Mouse (Mus musculus) limb, embryonic 12.5 days (tissue): ENCODE measurements around the gene Ell. TPM values are rescaled to one million over a fixed set of nuclear protein-coding genes. Genes with fewer than 3 reads are reported as not detected.
"Not testable (repeated sequence)": the region's sequence is repeated elsewhere in the genome, so short reads cannot be mapped to it uniquely, and the experiment has no call there.

ENCODE experiments used
- ATAC-seq: fragments of 200-750 bp; cut with Nextera tagmentation; 2 replicates; pipeline ENCODE4 v1.8.0; 2017; ENCODE audit warnings: low read depth, moderate TSS enrichment; ENCODE audit not compliant: insufficient number of reproducible peaks, insufficient read depth, low FRiP score, low TSS enrichment
- H3K27ac ChIP-seq: fragments of 300-500 bp; sonication (generic); 2 replicates; pipeline ENCODE4 v1.5.1; 2016; ENCODE audit warnings: mild to moderate bottlenecking, moderate library complexity
- H3K27me3 ChIP-seq: fragments of 300-500 bp; sonication (generic); 2 replicates; pipeline ENCODE4 v1.6.1; 2016; ENCODE audit warnings: mild to moderate bottlenecking, moderate library complexity
- H3K36me3 ChIP-seq: fragments of 300-500 bp; sonication (generic); 2 replicates; pipeline ENCODE4 v1.6.1; 2016; ENCODE audit warnings: mild to moderate bottlenecking, moderate library complexity
- H3K4me1 ChIP-seq: fragments of 300-500 bp; sonication (generic); replicated peaks from 2 replicates; pipeline ENCODE4 v1.6.1; 2016
- H3K4me2 ChIP-seq: fragments of 300-500 bp; sonication (generic); 2 replicates; pipeline ENCODE4 v1.6.1; 2016; ENCODE audit warnings: mild to moderate bottlenecking, moderate library complexity
- H3K4me3 ChIP-seq: fragments of 300-500 bp; sonication (generic); replicated peaks from 2 replicates; pipeline ENCODE4 v1.5.1; 2016; ENCODE audit warnings: mild to moderate bottlenecking
- H3K9ac ChIP-seq: fragments of 300-500 bp; sonication (generic); replicated peaks from 2 replicates; pipeline ENCODE4 v1.6.1; 2016; ENCODE audit warnings: mild to moderate bottlenecking, moderate library complexity
- H3K9me3 ChIP-seq: fragments of 300-500 bp; sonication (generic); 2 replicates; pipeline ENCODE4 v1.6.1; 2016; ENCODE audit warnings: mild to moderate bottlenecking, moderate library complexity
- WGBS: fragments of 180-500 bp; shearing (Covaris S2); methylation state at CpG from one replicate; pipeline ENCODE4 v1.1.7; 2016; 5-methylcytosine and 5-hydroxymethylcytosine counted together
- polyA plus RNA-seq: library from polyadenylated mRNA; unstranded; fragments of >200 nt; fragmentation: Nextera tagmentation; extraction: Ambion mirVana; gene quantifications from 2 replicates; pipeline ENCODE4 v1.2.1, GENCODE M21; 2016

The Ell gene
- polyA plus RNA-seq, 1 experiment from 2014 or later, result 18.7 TPM

- 12% methylated on average over 25 of the region's 25 CpGs for WGBS
- Histone ChIP-seq H3K4me3 (peak overlapping the region; percentile 99), H3K4me1 (peaks cover 29% of the 10 kb centered on the region), H3K9me3 (no peaks in the 10 kb centered on the region), H3K4me2 (peak overlapping the region; percentile 99), H3K27ac (peak overlapping the region; percentile 96), H3K27me3 (no peaks in the 10 kb centered on the region), H3K36me3 (peaks cover 48% of the 10 kb centered on the region), H3K9ac (peak overlapping the region; percentile 97)
- no peak for ATAC-seq
Observed at GRCm38 (mm10) chr8:70509281-70509952, 29.8 kb upstream of the Ell start.

GRCm38 (mm10) chr8:70510228-70510915, 28.9 kb upstream of the Ell start, which contains the start of gene Uba52:
Gene Uba52, minus strand, starts transcription at chr8:70510801.
- H3K4me2 ChIP-seq, result peak within 1 kb of the TSS; percentile 99
- ATAC-seq, result peak; percentile 62
- 1% methylated on average over 74 of the region's 74 CpGs for WGBS
- H3K27me3 ChIP-seq, result no peaks in the 10 kb centered on the region
- H3K9ac ChIP-seq, result peak within 1 kb of the TSS; percentile 97
- peaks cover 19% of the 10 kb centered on the region for H3K4me1 ChIP-seq
- peak within 1 kb of the TSS; percentile 99 for H3K4me3 ChIP-seq
- H3K36me3 ChIP-seq, result peaks cover 52% of the 10 kb centered on the region
- H3K27ac ChIP-seq, result peak within 1 kb of the TSS; percentile 96
- no peaks in the 10 kb centered on the region for H3K9me3 ChIP-seq

DNA sequence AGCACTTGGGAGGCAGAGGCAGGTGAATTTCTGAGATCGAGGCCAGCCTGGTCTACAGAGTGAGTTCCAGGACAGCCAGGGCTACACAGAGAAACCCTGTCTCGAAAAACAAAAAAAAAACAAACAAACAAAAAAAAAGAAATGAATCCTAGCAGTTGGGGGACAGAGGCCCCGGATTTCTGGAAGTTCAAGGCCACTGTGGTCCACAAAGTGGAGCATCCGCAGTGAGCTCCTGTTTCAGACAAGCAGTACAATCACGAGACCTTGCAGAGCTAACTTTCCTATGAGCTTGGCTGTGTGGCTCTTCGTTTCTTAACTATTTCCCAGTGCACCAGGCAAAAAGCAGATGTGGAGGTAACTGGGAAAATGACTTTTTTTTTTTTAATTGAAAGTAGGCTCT, 28.1 kb upstream of the Ell start:
- WGBS, result 82% methylated on average over 6 of the region's 6 CpGs
- H3K27ac ChIP-seq, ATAC-seq, H3K9me3 ChIP-seq, H3K27me3 ChIP-seq: not testable (repeated sequence)
- Histone ChIP-seq H3K4me1 (peaks cover 12% of the 10 kb centered on the region), H3K9ac (peak overlapping the region; percentile 97; the same call in 1 of the 2 replicates), H3K4me2 (peak overlapping the region; percentile 99), H3K36me3 (peaks cover 60% of the 10 kb centered on the region), H3K4me3 (peak overlapping the region; percentile 99)

DNA sequence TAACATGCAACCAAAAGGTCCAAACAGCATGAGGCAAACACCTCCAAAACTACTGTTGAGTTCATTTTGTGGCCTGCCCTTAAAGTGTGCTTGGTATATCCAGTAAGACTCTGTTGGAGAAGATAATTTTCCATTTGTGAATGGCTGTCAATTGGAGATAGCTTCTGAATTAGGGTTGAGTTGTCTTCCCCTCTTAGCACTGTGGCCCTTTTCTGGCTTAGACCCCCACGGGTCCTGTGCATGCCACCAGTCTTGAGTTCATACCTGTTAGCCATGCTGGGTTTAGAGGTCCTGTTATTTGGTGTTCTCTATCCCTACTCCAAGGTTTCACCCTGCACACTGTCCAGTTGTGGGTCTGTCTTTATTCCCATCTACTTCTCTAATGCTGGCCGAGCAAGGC, 27.5 kb upstream of the Ell start:
- 95% methylated on average over 2 of the region's 2 CpGs for WGBS
- Histone ChIP-seq H3K4me3 (no peak overlapping the region), H3K9ac (no peak overlapping the region), H3K36me3 (peaks cover 66% of the 10 kb centered on the region), H3K27ac (no peak overlapping the region), H3K4me2 (no peak overlapping the region), H3K4me1 (peaks cover 12% of the 10 kb centered on the region), H3K9me3 (no peaks in the 10 kb centered on the region), H3K27me3 (no peaks in the 10 kb centered on the region)
- ATAC-seq, result no peak

DNA sequence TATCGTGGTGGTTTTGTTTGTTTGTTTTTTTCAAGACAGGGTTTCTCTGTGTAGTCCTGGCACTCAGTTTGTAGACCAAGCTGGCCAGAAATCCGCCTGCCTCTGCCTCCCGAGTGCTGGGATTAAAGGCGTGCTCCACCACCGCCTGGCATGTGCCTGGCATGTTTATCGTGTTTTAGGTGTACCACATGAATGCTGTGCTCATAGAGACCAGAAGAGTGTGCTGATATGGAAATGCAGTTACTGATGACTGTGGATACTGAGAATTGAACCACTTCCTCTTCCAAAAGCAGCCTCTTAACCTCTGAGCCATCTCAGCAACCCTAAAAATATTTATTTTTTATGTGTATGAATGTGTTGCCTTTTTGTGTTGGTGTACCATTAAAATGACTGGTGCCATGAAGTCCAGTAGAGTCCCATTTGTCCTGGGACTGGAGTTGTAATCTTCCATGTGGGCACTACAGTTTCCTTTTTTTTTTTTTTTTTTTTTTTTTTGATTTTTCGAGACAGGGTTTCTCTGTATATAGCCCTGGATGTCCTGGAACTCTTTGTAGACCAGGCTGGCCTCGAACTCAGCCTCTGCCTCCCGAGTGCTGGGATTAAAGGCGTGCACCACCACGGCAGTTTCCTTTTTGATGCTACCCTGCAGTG, 26.9 kb upstream of the Ell start:
- Histone ChIP-seq H3K4me1 (peaks cover 12% of the 10 kb centered on the region), H3K27me3 (no peaks in the 10 kb centered on the region), H3K27ac (no peak overlapping the region), H3K4me3 (no peak overlapping the region), H3K9me3 (no peaks in the 10 kb centered on the region), H3K9ac (no peak overlapping the region), H3K36me3 (peaks cover 60% of the 10 kb centered on the region), H3K4me2 (no peak overlapping the region)
- ATAC-seq, result no peak
- WGBS, result 95% methylated on average over 11 of the region's 11 CpGs

DNA sequence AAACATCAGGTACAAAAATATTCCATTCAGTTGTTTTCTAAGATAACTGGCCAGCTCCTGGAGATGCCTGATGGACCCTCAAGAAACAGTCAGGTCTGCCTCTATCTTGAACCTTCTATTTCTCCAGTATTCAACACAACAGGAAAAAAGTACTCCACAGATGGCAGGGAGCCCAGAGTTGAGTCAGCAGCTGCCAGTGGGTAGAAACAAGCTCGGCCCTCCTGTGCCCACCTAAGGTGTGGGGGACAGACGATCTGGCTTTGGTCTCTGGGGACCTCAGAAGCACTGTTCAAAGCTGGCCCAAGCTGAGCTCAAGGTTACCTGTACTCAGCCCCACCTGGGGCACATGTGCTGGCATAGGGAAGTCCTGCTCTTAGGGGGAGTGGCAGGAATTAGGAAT, 25.8 kb upstream of the Ell start:
- no peaks in the 10 kb centered on the region for H3K9me3 ChIP-seq
- no peak overlapping the region for H3K9ac ChIP-seq
- WGBS, result 84% methylated on average over 2 of the region's 2 CpGs
- peaks cover 10% of the 10 kb centered on the region for H3K4me1 ChIP-seq
- no peak for ATAC-seq
- no peaks in the 10 kb centered on the region for H3K27me3 ChIP-seq
- H3K27ac ChIP-seq, result no peak overlapping the region
- H3K4me2 ChIP-seq, result no peak overlapping the region
- H3K36me3 ChIP-seq, result peaks cover 53% of the 10 kb centered on the region
- H3K4me3 ChIP-seq, result no peak overlapping the region

DNA sequence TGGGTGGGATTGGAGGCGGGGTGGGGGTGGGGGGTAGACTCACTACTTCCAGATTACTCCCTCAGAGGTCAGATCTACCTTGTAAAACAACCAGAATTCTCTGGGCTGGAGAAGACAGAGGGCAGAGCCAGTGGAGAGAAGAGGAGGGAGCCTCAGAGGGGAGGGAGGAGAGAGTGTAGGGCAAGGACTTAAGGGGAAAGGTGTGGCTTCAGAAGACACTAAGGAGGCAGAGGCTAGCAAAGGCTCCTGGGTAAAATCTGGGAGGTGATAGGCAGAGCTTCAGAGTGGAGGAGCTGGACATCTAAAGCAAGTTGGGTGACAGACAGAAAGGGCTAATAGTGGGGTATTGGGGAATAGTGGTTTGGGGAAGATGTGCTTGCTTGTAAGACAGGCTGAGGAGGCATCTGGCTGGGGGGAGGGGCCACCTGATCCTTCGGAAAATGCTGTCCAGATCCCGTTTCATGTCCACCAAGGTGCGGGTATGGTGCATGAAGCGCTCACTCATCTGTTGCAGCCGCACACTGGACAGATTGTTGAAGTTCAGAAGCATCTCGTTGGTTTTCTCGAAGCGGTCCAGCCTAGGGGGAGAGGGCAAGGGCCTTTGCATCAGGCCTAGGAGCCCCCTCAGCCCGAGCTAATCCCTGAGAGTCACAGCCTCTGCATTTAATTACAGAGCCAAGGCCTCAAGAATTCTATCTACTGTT, 21.2 kb upstream of the Ell start:
- Histone ChIP-seq H3K4me1 (peaks cover 8% of the 10 kb centered on the region), H3K4me3 (no peak overlapping the region), H3K4me2 (no peak overlapping the region), H3K36me3 (peaks cover 44% of the 10 kb centered on the region), H3K27ac (no peak overlapping the region), H3K9me3 (no peaks in the 10 kb centered on the region), H3K27me3 (no peaks in the 10 kb centered on the region), H3K9ac (no peak overlapping the region)
- WGBS, result 68% methylated on average over 10 of the region's 10 CpGs
- no peak for ATAC-seq

DNA sequence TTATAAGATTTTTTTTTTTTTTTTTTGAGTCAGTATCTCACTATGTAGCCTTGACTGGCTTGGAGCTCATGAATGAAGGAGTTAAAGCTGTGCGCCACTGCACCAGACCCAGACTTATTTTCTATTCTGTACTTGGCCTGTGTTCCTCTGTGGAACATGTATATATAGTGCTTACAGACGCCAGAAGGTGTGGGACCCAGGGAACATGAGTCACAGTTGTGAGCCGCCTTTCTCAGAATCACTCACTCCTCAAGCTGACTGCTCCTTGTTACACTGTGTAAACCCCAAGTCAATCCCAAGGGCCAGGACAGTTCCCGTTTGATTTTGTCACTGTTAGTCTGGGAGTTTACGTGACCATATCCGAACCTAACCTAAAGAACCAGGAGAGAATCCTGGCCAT, 20.2 kb upstream of the Ell start:
- Histone ChIP-seq H3K36me3 (peaks cover 35% of the 10 kb centered on the region), H3K27ac (no peak overlapping the region), H3K4me3 (no peak overlapping the region), H3K4me2 (no peak overlapping the region), H3K4me1 (peaks cover 8% of the 10 kb centered on the region), H3K9me3 (no peaks in the 10 kb centered on the region), H3K9ac (no peak overlapping the region), H3K27me3 (no peaks in the 10 kb centered on the region)
- 91% methylated on average over 6 of the region's 6 CpGs for WGBS
- ATAC-seq, result no peak

GRCm38 (mm10) chr8:70519606-70520005, 19.7 kb upstream of the Ell start:
- H3K27ac ChIP-seq, result no peak overlapping the region
- H3K9me3 ChIP-seq, result no peaks in the 10 kb centered on the region
- H3K4me1 ChIP-seq, result peaks cover 8% of the 10 kb centered on the region
- H3K27me3 ChIP-seq, result no peaks in the 10 kb centered on the region
- H3K4me3 ChIP-seq, result no peak overlapping the region
- peaks cover 31% of the 10 kb centered on the region for H3K36me3 ChIP-seq
- no peak overlapping the region for H3K4me2 ChIP-seq
- no peak for ATAC-seq
- 71% methylated on average over 2 of the region's 2 CpGs for WGBS
- H3K9ac ChIP-seq, result no peak overlapping the region

GRCm38 (mm10) chr8:70522592-70523403, 16.5 kb upstream of the Ell start:
- WGBS, result under 1% methylated on average over 49 of the region's 51 CpGs
- Histone ChIP-seq H3K27me3 (no peaks in the 10 kb centered on the region), H3K9ac (peak overlapping the region; percentile 78), H3K27ac (peak overlapping the region; percentile 85), H3K9me3 (no peaks in the 10 kb centered on the region), H3K36me3 (peaks cover 13% of the 10 kb centered on the region), H3K4me1 (peaks cover 16% of the 10 kb centered on the region), H3K4me2 (peak overlapping the region; percentile 81), H3K4me3 (peak overlapping the region; percentile 75)
- ATAC-seq, result peak; percentile 77
